Mouse (Mus musculus): ENCODE results near the gene Jdp2.

DNA sequence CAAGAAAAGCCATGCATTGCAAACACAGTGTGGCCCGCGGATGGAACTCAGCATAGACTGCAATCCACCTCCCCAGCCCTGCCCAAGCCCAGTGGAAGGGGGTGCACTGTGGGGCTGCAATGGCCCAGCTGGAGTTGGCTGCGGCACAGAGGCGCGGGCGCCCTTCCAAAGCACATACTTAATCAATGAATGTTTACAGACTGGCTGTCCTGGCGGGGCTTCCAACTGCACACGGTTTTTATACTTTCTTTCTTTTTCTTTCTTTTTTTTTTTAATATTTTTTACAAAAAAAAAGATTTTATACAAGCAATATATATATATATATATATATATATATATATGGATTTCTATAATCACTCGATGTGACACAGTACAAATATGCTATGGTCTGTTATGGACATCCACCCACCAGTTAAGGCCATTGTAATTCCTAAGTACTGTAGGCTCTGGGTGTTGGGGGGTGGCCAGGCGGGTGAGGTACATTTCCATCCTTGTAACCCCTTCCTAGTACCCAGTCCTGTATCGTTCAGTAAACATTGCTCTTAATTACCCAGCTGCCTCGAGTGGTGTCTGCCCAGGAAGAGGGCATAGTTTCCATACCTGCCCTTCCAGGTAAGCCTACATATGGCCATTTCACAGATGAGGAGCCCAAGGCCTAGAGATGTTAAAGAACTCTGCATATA, 40.6 kb downstream of the Jdp2 start:
- TF ChIP-seq POLR2A (IDR thresholded peaks at IDR 0.05; ENCODE audit: low read depth, low read length) (no peak), CTCF (IDR thresholded peaks at IDR 0.05; ENCODE audit: extremely low read depth, insufficient read depth, insufficient read length, insufficient replicate concordance) (no peak)

Data from spleen, adult 2 months (tissue).